14 mouse cellular contexts compared by ENCODE assay signal in genomic region chr2:22624188-22624975, GRCm38 (mm10). TPM values are rescaled to one million over a fixed set of nuclear protein-coding genes. Genes with fewer than 3 reads are reported as not detected.
DNase-seq lines count a peak whose midpoint lies in the region; ATAC-seq and TF ChIP-seq lines count a peak whose summit lies in the region.
"Had no signal": no experiment of that assay in that cellular context is flagged by ENCODE, and none has a peak within 500 bp of the region (broad histone marks: within the 10 kb centered on the region; RNA-seq: fewer than 3 reads in every experiment).

No protein-coding gene starts in this region.

- H3K36me3 ChIP-seq in E14TG2a.4 (ENCODE audit: insufficient read depth, low read length) = no peaks in the 10 kb centered on the region
- no peaks in the 10 kb centered on the region for H3K36me3 ChIP-seq in forebrain, postnatal 0 days (ENCODE audit: insufficient read depth)
- H3K36me3 ChIP-seq in midbrain, embryonic 12.5 days = no peaks in the 10 kb centered on the region
- H3K36me3 ChIP-seq: G1E had no signal

- peaks cover 47% of the 10 kb centered on the region for H3K4me1 ChIP-seq in E14TG2a.4 (replicated peaks; ENCODE audit: low read depth, low read length)
- no peaks in the 10 kb centered on the region; the same call in 1 of the 2 replicates for H3K4me1 ChIP-seq in forebrain, postnatal 0 days (ENCODE audit: insufficient read depth)
- peaks cover 46% of the 10 kb centered on the region for H3K4me1 ChIP-seq in midbrain, embryonic 12.5 days

- no peak for TF ChIP-seq CTCF in E14TG2a.4 (conservative IDR thresholded peaks at IDR 0.05; ENCODE audit: low read length)
- TF ChIP-seq CTCF in brain, embryonic 14.5 days (IDR thresholded peaks at IDR 0.05; ENCODE audit: borderline replicate concordance, extremely low read depth, insufficient read depth, insufficient read length) = no peak
- no peak for TF ChIP-seq CTCF in forebrain, postnatal 0 days (IDR thresholded peaks at IDR 0.05; ENCODE audit: low read depth)

- H3K27ac ChIP-seq in forebrain, postnatal 0 days (ENCODE audit: low read depth, low read length) = peak overlapping the region; percentile 94
- H3K27ac ChIP-seq in midbrain, embryonic 12.5 days (replicated peaks) = peak overlapping the region; percentile 88

- DNase-seq in brain, embryonic 14.5 days (ENCODE audit: low read depth) = peak; percentile 64
- peak; percentile 74 for DNase-seq in forebrain, postnatal 0 days
- no peak for DNase-seq in B cell, adult 2 months
- DNase-seq in urinary bladder, postnatal 36 days (ENCODE audit: low spot score in 2 of 2) = no peak
- no peak for DNase-seq in urinary bladder, postnatal 14 days (ENCODE audit: low spot score)
- DNase-seq: adrenal gland, adult 2 months; heart, postnatal 36 days; thymus, postnatal 25 days had no signal

- H3K9ac ChIP-seq in forebrain, postnatal 0 days = peak overlapping the region; percentile 69
- peak overlapping the region; percentile 69 for H3K9ac ChIP-seq in midbrain, embryonic 12.5 days (replicated peaks)

- no peaks in the 10 kb centered on the region for H3K9me3 ChIP-seq in E14TG2a.4 (ENCODE audit: low read length)
- no peaks in the 10 kb centered on the region for H3K9me3 ChIP-seq in forebrain, postnatal 0 days (ENCODE audit: low read length)
- H3K9me3 ChIP-seq in midbrain, embryonic 12.5 days = no peaks in the 10 kb centered on the region

- peaks cover 75% of the 10 kb centered on the region for H3K27me3 ChIP-seq in E14TG2a.4 (ENCODE audit: insufficient read depth, low read length)
- H3K27me3 ChIP-seq in forebrain, postnatal 0 days (ENCODE audit: insufficient read depth, low read length) = peaks cover 4% of the 10 kb centered on the region; the same call in 1 of the 2 replicates
- H3K27me3 ChIP-seq in midbrain, embryonic 12.5 days = peaks cover 81% of the 10 kb centered on the region

- TF ChIP-seq POLR2A in brain, embryonic 14.5 days (IDR thresholded peaks at IDR 0.05; ENCODE audit: borderline replicate concordance, extremely low read depth, insufficient read depth, insufficient read length, poor library complexity, severe bottlenecking) = no peak

- H3K4me3 ChIP-seq in E14TG2a.4 (replicated peaks; ENCODE audit: low read length) = peak overlapping the region; percentile 77
- peak overlapping the region; percentile 50 for H3K4me3 ChIP-seq in forebrain, postnatal 0 days (ENCODE audit: low read depth, low read length)
- H3K4me3 ChIP-seq in midbrain, embryonic 12.5 days = peak overlapping the region; percentile 47

- no peak for ATAC-seq in forebrain, postnatal 0 days
- ATAC-seq in midbrain, embryonic 12.5 days (ENCODE audit: low FRiP score, low read depth) = no peak
- ATAC-seq in CD4-positive, CD25-positive, alpha-beta regulatory T cell, adult 4 months = no peak

- 4% methylated on average over 27 of the region's 27 CpGs for WGBS in forebrain, postnatal 0 days
- 3% methylated on average over 27 of the region's 27 CpGs for WGBS in midbrain, embryonic 12.5 days

- H3K4me2 ChIP-seq in forebrain, postnatal 0 days (ENCODE audit: low read depth) = peak overlapping the region; percentile 73
- H3K4me2 ChIP-seq in midbrain, embryonic 12.5 days (replicated peaks) = peak overlapping the region; percentile 67

RNA-seq across cellular contexts. Expression of gene Gad2, which starts 2.4 kb away (rescaled TPM):
- polyA plus RNA-seq in brain, embryonic 14.5 days (2012; rRNA removed) = 40.0 and 49.5 TPM in 2 replicates
- total RNA-seq in forebrain, postnatal 0 days (2014; rRNA removed) = 41.6 and 50.7 TPM in 2 replicates
- 34.6 and 50.5 TPM in 2 replicates for polyA plus RNA-seq in forebrain, postnatal 0 days (2015; fragmentation: Nextera tagmentation; extraction: Ambion mirVana)
- 54.3 and 66.1 TPM in 2 replicates for polyA plus RNA-seq in midbrain, embryonic 12.5 days (2016; fragmentation: Nextera tagmentation; extraction: Ambion mirVana)
- polyA plus RNA-seq in CD4-positive, CD25-positive, alpha-beta regulatory T cell, adult 4 months (2017; shearing (Covaris generic)) = not detected
- total RNA-seq: adrenal gland, adult 2 months; heart, postnatal 36 days; monocyte, adult 5-6 weeks had no signal
- polyA plus RNA-seq: adrenal gland, adult 2 months; G1E; liver, embryonic 16.5 days had no signal

Comparison
In these comparisons a context has a peak if more than half of its experiments do, and no peak if none do; other contexts are left out.
1. DNase-seq: peak in brain, embryonic 14.5 days (single experiment) and forebrain, postnatal 0 days (single experiment); none in B cell, adult 2 months (0 of 2), urinary bladder, postnatal 36 days (0 of 2) and urinary bladder, postnatal 14 days (single experiment).
2. RNA of gene Gad2, which starts 2.4 kb away (polyA plus RNA-seq): 54.3 to 66.1 TPM in midbrain, embryonic 12.5 days, 34.6 to 50.5 TPM in forebrain, postnatal 0 days and 40.0 to 49.5 TPM in brain, embryonic 14.5 days; not detected in CD4-positive, CD25-positive, alpha-beta regulatory T cell, adult 4 months; every median in the first group is over 10 times any median in the second.
3. Peak in every context shown above with its lines, with median percentiles within 50 percentile points of each other: H3K4me3 ChIP-seq.